Mouse (Mus musculus) lung, adult 2 months (tissue): ENCODE data around the gene Aif1.

Experiments
- CTCF ChIP-seq: fragments of 200-500 bp; IDR thresholded peaks from 2 replicates; pipeline ENCODE4 v1.5.1; 2011; ENCODE audit warnings: mild to moderate bottlenecking, low read length, control low read depth; ENCODE audit not compliant: insufficient read depth
- POLR2A ChIP-seq: fragments of 200-500 bp; IDR thresholded peaks from 2 replicates; pipeline ENCODE4 v1.6.1; 2011; ENCODE audit warnings: low read depth, mild to moderate bottlenecking, control low read depth, low read length, borderline replicate concordance; ENCODE audit errors: extremely low read depth

- no peak for TF ChIP-seq CTCF
- no peak for TF ChIP-seq POLR2A
Measured at GRCm38 (mm10) chr17:35147922-35148639, 27.8 kb downstream of the Aif1 start.
